Mouse (Mus musculus) C2C12 (cell line): Measurements from ENCODE around the gene Snrpg. TPM values are rescaled to one million over a fixed set of nuclear protein-coding genes. Genes with fewer than 3 reads are reported as not detected.

Experiments
- H3K27me3 ChIP-seq: one replicate; pipeline ENCODE4 v1.6.1; 2011; ENCODE audit not compliant: control insufficient read depth, insufficient read depth, insufficient read length
- H3K36me3 ChIP-seq: one replicate; pipeline ENCODE4 v1.6.1; 2011; ENCODE audit not compliant: control insufficient read depth, insufficient read depth
- H3K4me3 ChIP-seq: one replicate; pipeline ENCODE4 v1.5.1; 2011; ENCODE audit warnings: mild to moderate bottlenecking, control low read depth; ENCODE audit not compliant: poor library complexity, insufficient read depth, severe bottlenecking
- H3K79me2 ChIP-seq: one replicate; pipeline ENCODE4 v1.6.1; 2011; ENCODE audit not compliant: control insufficient read depth, insufficient read depth
- H3K79me3 ChIP-seq: one replicate; pipeline ENCODE4 v1.6.1; 2011; ENCODE audit warnings: low read depth, control low read depth
- H3ac ChIP-seq: one replicate; pipeline ENCODE3; 2011; ENCODE audit warnings: low read depth; ENCODE audit not compliant: control insufficient read depth, insufficient read length
- CEBPB ChIP-seq: IDR thresholded peaks from one replicate; pipeline ENCODE4 v1.6.1; 2011; ENCODE audit warnings: low read depth, mild to moderate bottlenecking, control low read depth, moderate library complexity
- CTCF ChIP-seq: IDR thresholded peaks from one replicate; pipeline ENCODE4 v1.5.1; 2011; ENCODE audit not compliant: control insufficient read depth, insufficient read depth, insufficient read length
- FOSL1 ChIP-seq: IDR thresholded peaks from one replicate; pipeline ENCODE4 v1.8.0; 2011; ENCODE audit warnings: mild to moderate bottlenecking, low read length; ENCODE audit not compliant: poor library complexity, insufficient read depth, severe bottlenecking
- MAX ChIP-seq: IDR thresholded peaks from one replicate; pipeline ENCODE4 v1.6.1; 2011; ENCODE audit warnings: mild to moderate bottlenecking, control low read depth
- MYOD1 ChIP-seq: IDR thresholded peaks from one replicate; pipeline ENCODE4 v1.6.1; 2011; ENCODE audit warnings: low read depth; ENCODE audit not compliant: control insufficient read depth, insufficient read length
- MYOG ChIP-seq: IDR thresholded peaks from one replicate; pipeline ENCODE4 v1.6.1; 2011; ENCODE audit not compliant: control insufficient read depth, insufficient read length; ENCODE audit errors: extremely low read depth
- USF1 ChIP-seq: IDR thresholded peaks from one replicate; pipeline ENCODE4 v1.6.1; 2011; ENCODE audit warnings: low read depth, mild to moderate bottlenecking, control low read depth, moderate library complexity
- polyA plus RNA-seq: library from polyadenylated mRNA; unstranded; fragments of >200 nt; fragmentation: generic; extraction: Trizol; gene quantifications from one replicate; pipeline ENCODE4 v1.2.1, GENCODE M21; 2012; ENCODE audit warnings: missing spikeins

The Snrpg gene
- polyA plus RNA-seq, 1 experiment, result 354 TPM

DNA sequence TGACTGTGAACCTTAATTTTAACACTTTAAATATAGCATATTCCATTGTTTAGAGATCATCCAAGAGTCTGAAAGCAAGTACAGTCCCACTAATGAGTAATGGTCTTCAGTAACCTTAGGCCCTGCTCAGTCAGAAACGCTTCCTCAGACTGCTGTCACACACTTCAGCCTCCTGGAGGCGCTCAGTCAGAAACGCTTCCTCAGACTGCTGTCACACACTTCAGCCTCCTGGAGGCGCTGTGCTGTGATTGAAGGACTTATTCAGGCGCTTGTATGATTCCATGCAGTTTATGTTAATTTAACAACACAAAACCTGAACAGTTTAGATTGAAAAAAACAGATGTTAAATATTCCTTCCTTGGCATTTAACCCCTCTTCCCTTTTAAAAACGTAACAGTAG lies 49.4 kb downstream of the Snrpg start:
- H3K27me3 ChIP-seq, result no peaks in the 10 kb centered on the region
- TF ChIP-seq CTCF, result no peak
- TF ChIP-seq CEBPB, result no peak
- no peaks in the 10 kb centered on the region for H3K79me3 ChIP-seq
- no peak overlapping the region for H3K4me3 ChIP-seq
- no peaks in the 10 kb centered on the region for H3K79me2 ChIP-seq
- H3ac ChIP-seq, result no peak overlapping the region
- H3K36me3 ChIP-seq, result peaks cover 94% of the 10 kb centered on the region

DNA sequence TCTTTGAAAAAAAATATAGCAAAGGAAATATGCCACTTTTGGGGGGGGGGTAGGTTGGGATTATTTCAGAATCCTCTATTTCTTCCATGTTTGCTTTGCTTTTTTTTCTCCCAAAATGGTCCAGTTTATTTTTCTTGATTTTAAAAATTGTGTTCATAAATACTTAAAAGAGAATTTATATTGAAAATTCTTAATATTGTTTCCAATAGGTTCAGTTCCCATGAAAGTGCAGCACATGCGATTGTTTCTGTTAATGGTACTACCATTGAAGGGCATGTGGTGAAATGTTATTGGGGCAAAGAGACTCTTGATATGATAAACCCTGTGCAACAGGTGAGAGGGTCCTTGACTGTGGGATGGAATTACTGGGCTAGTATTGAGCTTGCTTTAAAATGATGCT lies 55.3 kb downstream of the Snrpg start, which contains the start of gene Gm44790:
TSS of gene Gm44790 (plus strand) at position 301 of the 400 bp plus-strand sequence.
- TF ChIP-seq MYOG (no peak), MAX (no peak), MYOD1 (no peak), FOSL1 (no peak), CTCF (no peak), CEBPB (no peak), USF1 (no peak)
- no peak within 1 kb of the TSS for H3K4me3 ChIP-seq
- no peaks in the 10 kb centered on the region for H3K79me2 ChIP-seq
- no peak within 1 kb of the TSS for H3ac ChIP-seq
- H3K79me3 ChIP-seq, result peaks cover 1% of the 10 kb centered on the region
- H3K36me3 ChIP-seq, result peaks cover 93% of the 10 kb centered on the region
- H3K27me3 ChIP-seq, result no peaks in the 10 kb centered on the region

Other genes starting within 250 kb of the Snrpg start
- 0.54 TPM for gene Tgfa, start 176.1 kb upstream of the Snrpg start, polyA plus RNA-seq
- gene Fam136a, start 5.7 kb upstream of the Snrpg start, polyA plus RNA-seq, result 32.0 TPM
- gene Pcyox1, start 25.9 kb downstream of the Snrpg start, polyA plus RNA-seq, result 23.7 TPM
- 12.9 TPM for gene Tia1, start 32.9 kb downstream of the Snrpg start, polyA plus RNA-seq
- not detected for gene Gm44790, start 55.4 kb downstream of the Snrpg start, polyA plus RNA-seq
- 10.4 TPM for gene C87436, start 67.1 kb downstream of the Snrpg start, polyA plus RNA-seq
- gene Pcbp1, start 155.0 kb downstream of the Snrpg start, polyA plus RNA-seq, result 453 TPM